Mouse (Mus musculus) MEL (cell line): ENCODE results near the gene Gm26602.

Experiments used
- CTCF ChIP-seq, 3 experiments: IDR thresholded peaks in 2 of 3; conservative IDR thresholded peaks in 1 of 3; 2 replicates each; pipeline ENCODE4 v1.5.1; 2011 to 2012; ENCODE audit warnings: low read length in 3 of 3, low read depth in 2 of 3, mild to moderate bottlenecking in 2 of 3, improper control_type of control experiment in 1 of 3, inconsistent platforms in 1 of 3, mixed read lengths in 1 of 3, moderate library complexity in 1 of 3; ENCODE audit not compliant: control insufficient read depth in 1 of 3, insufficient read depth in 1 of 3, poor library complexity in 1 of 3, severe bottlenecking in 1 of 3
- GATA1 ChIP-seq: IDR thresholded peaks from 2 replicates; pipeline ENCODE4 v1.6.1; 2011; ENCODE audit warnings: low read depth, low read length, improper control_type of control experiment
- POLR2A ChIP-seq, 2 experiments: IDR thresholded peaks; 2 replicates each; pipeline ENCODE4 v1.6.1; 2011 to 2012; ENCODE audit warnings: low read length in 2 of 2, mild to moderate bottlenecking in 2 of 2, control low read depth in 1 of 2, improper control_type of control experiment in 1 of 2, low read depth in 1 of 2, moderate library complexity in 1 of 2; ENCODE audit not compliant: control insufficient read depth in 1 of 2, insufficient read depth in 1 of 2, poor library complexity in 1 of 2
- TAL1 ChIP-seq: IDR thresholded peaks from 2 replicates; pipeline ENCODE4 v1.6.1; 2012; ENCODE audit warnings: mild to moderate bottlenecking, inconsistent platforms, low read length, moderate library complexity, mixed read lengths

DNA sequence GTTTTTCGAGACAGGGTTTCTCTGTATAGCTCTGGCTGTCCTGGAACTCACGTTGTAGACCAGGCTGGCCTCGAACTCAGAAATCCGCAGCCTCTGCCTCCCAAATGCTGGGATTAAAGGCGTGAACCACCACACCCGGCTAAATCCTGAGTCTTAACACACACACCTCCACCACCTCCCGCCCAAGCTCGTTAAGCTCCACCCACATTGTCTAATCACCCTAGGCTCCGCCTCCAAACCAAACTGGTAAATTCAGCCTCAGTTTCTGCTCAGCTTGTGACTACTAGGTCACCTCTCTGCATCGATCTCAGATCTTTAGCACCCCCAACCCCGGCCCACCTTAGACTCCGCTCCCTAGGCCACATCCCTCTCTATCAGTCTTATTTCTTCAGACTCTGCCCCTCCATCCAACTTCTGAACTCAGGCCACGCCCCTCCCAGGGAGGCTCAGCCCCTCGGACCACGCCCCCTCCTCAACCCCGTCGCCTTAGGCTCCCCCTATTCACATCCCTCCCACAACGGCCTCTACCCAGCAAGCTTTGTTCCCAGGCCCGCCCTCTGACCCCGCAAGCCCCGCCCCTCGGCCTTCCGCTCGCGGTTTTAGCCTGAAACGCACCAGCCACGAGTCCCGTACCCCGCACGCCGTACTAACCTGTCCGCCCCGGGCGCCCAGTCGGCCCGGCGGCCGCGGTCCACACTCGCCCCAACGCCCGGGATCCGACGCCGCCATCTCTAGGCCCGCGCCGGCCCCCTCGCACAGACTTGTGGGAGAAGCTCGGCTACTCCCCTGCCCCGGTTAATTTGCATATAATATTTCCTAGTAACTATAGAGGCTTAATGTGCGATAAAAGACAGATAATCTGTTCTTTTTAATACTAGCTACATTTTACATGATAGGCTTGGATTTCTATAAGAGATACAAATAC is 2.2 kb upstream of the Gm26602 start, which contains the start of gene Med16:
- TF ChIP-seq TAL1 = no peak
- TF ChIP-seq GATA1 = no peak
- peak; percentile 55 to 78; a peak in 3 of 4 replicates for TF ChIP-seq POLR2A (IDR thresholded peaks at IDR 0.05; ENCODE audit: control insufficient read depth in 1 of 2, insufficient read depth in 1 of 2, low read depth in 1 of 2, low read length in 2 of 2, poor library complexity in 1 of 2)
- TF ChIP-seq CTCF (IDR thresholded peaks at IDR 0.05 in 2 of 3, conservative IDR thresholded peaks at IDR 0.05 in 1 of 3; ENCODE audit: control insufficient read depth in 1 of 3, insufficient read depth in 1 of 3, low read depth in 2 of 3, low read length in 3 of 3, poor library complexity in 1 of 3, severe bottlenecking in 1 of 3) = no peak
